Mouse (Mus musculus) heart, embryonic 11.5 days (tissue): ENCODE measurements around the gene Gm9747. TPM values are rescaled to one million over a fixed set of nuclear protein-coding genes. Genes with fewer than 3 reads are reported as not detected.

Experiments used
- ATAC-seq: fragments of 200-750 bp; cut with Nextera tagmentation; replicated peaks from 2 replicates; pipeline ENCODE4 v1.8.0; 2017; ENCODE audit warnings: moderate library complexity; ENCODE audit not compliant: insufficient number of reproducible peaks, low FRiP score, low TSS enrichment
- H3K27ac ChIP-seq: fragments of 300-500 bp; sonication (generic); 2 replicates; pipeline ENCODE4 v1.5.1; 2014; ENCODE audit warnings: mild to moderate bottlenecking, low read depth, low read length
- H3K27me3 ChIP-seq: fragments of 300-500 bp; sonication (generic); 2 replicates; pipeline ENCODE4 v1.6.1; 2014; ENCODE audit warnings: mild to moderate bottlenecking, low read length, mixed read lengths; ENCODE audit not compliant: control insufficient read depth, insufficient read depth
- H3K36me3 ChIP-seq: fragments of 300-500 bp; sonication (generic); 2 replicates; pipeline ENCODE4 v1.6.1; 2014; ENCODE audit warnings: mild to moderate bottlenecking, low read length, moderate library complexity, mixed read lengths; ENCODE audit not compliant: control insufficient read depth, insufficient read depth
- H3K4me1 ChIP-seq: fragments of 300-500 bp; sonication (generic); 2 replicates; pipeline ENCODE4 v1.6.1; 2014; ENCODE audit warnings: low read length; ENCODE audit not compliant: control insufficient read depth, insufficient read depth
- H3K4me2 ChIP-seq: fragments of 300-500 bp; sonication (generic); 2 replicates; pipeline ENCODE4 v1.6.1; 2014; ENCODE audit warnings: mild to moderate bottlenecking, moderate library complexity
- H3K4me3 ChIP-seq: fragments of 300-500 bp; sonication (generic); 2 replicates; pipeline ENCODE4 v1.5.1; 2014; ENCODE audit warnings: low read depth, low read length
- H3K9ac ChIP-seq: fragments of 300-500 bp; sonication (generic); 2 replicates; pipeline ENCODE4 v1.6.1; 2014; ENCODE audit warnings: mild to moderate bottlenecking, low read depth, low read length, moderate library complexity
- H3K9me3 ChIP-seq: fragments of 300-500 bp; sonication (generic); replicated peaks from 2 replicates; pipeline ENCODE4 v1.6.1; 2016; ENCODE audit warnings: low read length; ENCODE audit not compliant: control insufficient read depth
- WGBS: fragments of 180-500 bp; shearing (Covaris S2); extraction: QIAGEN DNeasy Blood & Tissue Kit; methylation state at CpG from one replicate; pipeline ENCODE4 v1.1.7; 2014; ENCODE audit not compliant: insufficient replicate concordance; 5-methylcytosine and 5-hydroxymethylcytosine counted together
- polyA plus RNA-seq: library from polyadenylated mRNA; unstranded; fragments of >200 nt; fragmentation: Nextera tagmentation; extraction: Ambion mirVana; gene quantifications from 2 replicates; pipeline ENCODE4 v1.2.1, GENCODE M21; 2014

Gm9747 gene
- polyA plus RNA-seq, 1 experiment from 2014 or later = 33.1 TPM

DNA sequence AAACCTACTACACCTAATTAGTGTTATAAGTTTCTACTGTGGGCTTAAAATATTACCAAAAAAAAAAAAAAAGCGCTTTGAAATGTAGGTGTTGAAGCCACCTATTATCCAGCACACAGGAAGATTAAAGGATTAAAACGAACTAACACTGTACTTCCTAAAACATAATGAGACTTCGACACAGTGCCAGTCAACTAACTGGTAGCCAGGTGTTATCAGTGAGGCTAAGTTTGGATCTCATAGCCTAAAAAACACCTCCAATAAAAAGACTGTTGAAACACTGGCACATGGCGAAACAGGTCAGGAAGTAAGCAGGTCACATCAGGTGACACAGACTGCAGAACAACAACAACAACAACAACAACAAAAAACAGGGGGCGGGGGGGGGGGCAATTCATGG, 28.7 kb downstream of the Gm9747 start:
- Histone ChIP-seq H3K4me1 (peaks cover 12% of the 10 kb centered on the region; the same call in 1 of the 2 replicates), H3K9me3 (no peaks in the 10 kb centered on the region), H3K27me3 (no peaks in the 10 kb centered on the region), H3K27ac (no peak overlapping the region), H3K36me3 (no peaks in the 10 kb centered on the region), H3K4me2 (no peak overlapping the region), H3K9ac (no peak overlapping the region), H3K4me3 (no peak overlapping the region)
- ATAC-seq = no peak
- WGBS = 75% methylated on average over 5 of the region's 5 CpGs

DNA sequence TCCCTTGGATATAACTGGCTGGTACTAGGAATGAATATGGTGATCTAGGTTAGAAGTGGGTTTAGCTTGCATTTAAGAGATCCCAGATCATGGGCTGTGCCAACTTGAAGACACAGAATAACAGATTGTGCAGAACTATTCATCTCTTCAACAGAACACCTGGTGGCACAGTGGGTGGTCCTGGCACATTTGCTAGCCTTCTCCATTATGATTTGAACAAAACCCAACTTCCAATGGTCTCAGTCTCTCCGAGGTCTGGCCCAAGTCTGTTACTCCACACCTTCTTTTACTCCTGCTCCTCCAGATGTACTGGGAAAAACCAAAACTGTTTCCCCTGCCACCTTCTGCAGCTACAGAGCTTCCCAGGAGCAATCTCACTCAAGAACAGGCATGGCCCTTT, 29.4 kb downstream of the Gm9747 start:
- WGBS = 88% methylated on average over 1 of the region's 1 CpGs
- Histone ChIP-seq H3K4me3 (no peak overlapping the region), H3K4me2 (no peak overlapping the region), H3K9me3 (no peaks in the 10 kb centered on the region), H3K9ac (no peak overlapping the region), H3K27me3 (no peaks in the 10 kb centered on the region), H3K27ac (no peak overlapping the region), H3K36me3 (no peaks in the 10 kb centered on the region), H3K4me1 (peaks cover 13% of the 10 kb centered on the region; the same call in 1 of the 2 replicates)
- no peak for ATAC-seq

DNA sequence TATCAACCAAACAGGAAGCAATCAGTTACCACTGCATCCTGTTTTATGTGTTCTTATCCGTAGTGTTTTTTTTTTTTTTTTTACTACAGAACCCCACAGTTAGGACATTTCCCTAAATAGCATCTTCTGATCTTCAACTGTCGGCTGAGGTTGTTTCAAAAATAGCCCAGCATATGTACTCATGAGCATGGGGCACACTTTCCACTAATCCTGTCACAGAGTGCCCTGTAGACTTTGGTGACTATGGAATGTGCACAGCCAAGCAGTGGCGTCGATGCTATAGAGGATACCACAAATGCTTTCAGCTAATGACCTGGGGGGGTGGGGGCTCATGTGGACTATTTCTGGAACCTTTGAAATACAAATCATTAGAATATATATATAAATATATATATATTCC, 34.6 kb downstream of the Gm9747 start:
- H3K27ac ChIP-seq = peak overlapping the region; percentile 22; the same call in 1 of the 2 replicates
- H3K9ac ChIP-seq = no peak overlapping the region
- WGBS = 27% methylated on average over 4 of the region's 4 CpGs
- H3K27me3 ChIP-seq = no peaks in the 10 kb centered on the region
- no peaks in the 10 kb centered on the region for H3K9me3 ChIP-seq
- ATAC-seq = 0 out of 2 replicates have a peak, but pooled peaks have one; percentile 55
- H3K4me2 ChIP-seq = peak overlapping the region; percentile 5; the same call in 1 of the 2 replicates
- H3K4me1 ChIP-seq = peaks cover 4% of the 10 kb centered on the region; the same call in 1 of the 2 replicates
- H3K36me3 ChIP-seq = no peaks in the 10 kb centered on the region
- H3K4me3 ChIP-seq = no peak overlapping the region

DNA sequence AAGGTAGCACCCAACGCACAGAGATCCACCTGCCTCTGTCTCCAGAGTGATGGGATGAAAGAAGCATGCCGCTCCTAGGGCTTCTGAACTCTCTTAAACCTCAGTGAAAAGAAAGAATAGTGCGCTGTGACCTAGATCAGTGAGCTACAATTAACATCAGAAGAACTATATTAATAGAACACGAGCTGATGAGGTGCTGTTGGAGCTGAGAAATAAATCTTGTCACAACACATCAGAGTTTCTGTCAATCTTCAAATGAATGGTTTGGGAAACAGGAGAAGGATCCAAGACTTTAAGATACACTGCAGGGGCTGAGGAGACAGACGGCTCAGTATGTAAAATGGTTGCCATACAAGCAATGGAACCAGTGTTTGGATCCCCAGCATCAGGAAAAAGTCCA, 39.3 kb downstream of the Gm9747 start:
- H3K27me3 ChIP-seq = no peaks in the 10 kb centered on the region

DNA sequence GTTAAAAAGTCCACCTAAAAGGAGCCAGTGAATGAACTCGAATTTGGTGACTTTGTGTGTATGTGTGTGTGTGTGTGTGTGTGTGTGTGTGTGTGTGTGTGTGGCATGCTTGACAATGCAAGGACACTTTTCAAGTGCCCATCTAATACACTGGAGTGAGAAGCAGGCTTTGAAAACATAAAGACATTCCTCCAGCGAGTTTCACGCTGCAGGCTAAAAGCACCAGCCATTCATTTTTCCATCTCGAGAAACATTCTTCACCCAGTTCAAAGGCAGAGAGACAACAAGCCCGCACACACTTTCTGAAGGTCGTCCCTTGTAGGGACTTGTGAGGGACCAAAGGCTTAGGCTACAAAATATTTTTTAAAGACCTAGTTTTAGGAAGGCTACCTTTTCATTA, 40.6 kb downstream of the Gm9747 start:
- Histone ChIP-seq H3K36me3 (no peaks in the 10 kb centered on the region), H3K4me3 (no peak overlapping the region), H3K27ac (peak overlapping the region; percentile 54; the same call in 1 of the 2 replicates), H3K27me3 (no peaks in the 10 kb centered on the region), H3K4me1 (peaks cover 14% of the 10 kb centered on the region), H3K9ac (no peak overlapping the region), H3K4me2 (no peak overlapping the region), H3K9me3 (no peaks in the 10 kb centered on the region)
- no peak for ATAC-seq
- 43% methylated on average over 6 of the region's 6 CpGs for WGBS

More for the DNA sequence above, 39.3 kb downstream of the Gm9747 start:
- no peaks in the 10 kb centered on the region for H3K36me3 ChIP-seq
- no peak for ATAC-seq
- H3K4me1 ChIP-seq = peaks cover 15% of the 10 kb centered on the region
- WGBS = 82% methylated on average over 5 of the region's 5 CpGs
- H3K9me3 ChIP-seq = no peaks in the 10 kb centered on the region
- no peak overlapping the region for H3K27ac ChIP-seq
- H3K4me2 ChIP-seq = no peak overlapping the region
- H3K9ac ChIP-seq = no peak overlapping the region
- H3K4me3 ChIP-seq = no peak overlapping the region

DNA sequence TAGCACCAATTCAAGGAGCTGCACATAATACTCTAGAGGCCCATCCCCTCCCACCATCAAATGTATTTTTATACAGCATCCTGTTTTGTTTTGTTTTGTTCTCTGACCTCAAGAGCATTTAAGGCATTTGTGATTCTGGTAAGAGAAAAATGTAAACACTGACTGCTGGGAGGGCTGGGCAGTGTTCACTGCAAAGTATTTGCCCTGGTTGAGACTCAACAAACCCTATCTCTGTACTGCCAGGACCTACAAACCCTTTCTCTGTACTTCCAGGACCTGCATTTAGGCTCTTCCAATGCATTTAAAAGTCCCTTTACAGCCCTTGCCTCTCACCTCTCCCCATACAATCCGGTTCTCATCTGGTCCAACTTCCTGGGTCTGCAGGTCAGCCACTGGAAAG, 41.4 kb downstream of the Gm9747 start:
- no peaks in the 10 kb centered on the region for H3K27me3 ChIP-seq
- H3K9me3 ChIP-seq = no peaks in the 10 kb centered on the region
- peak overlapping the region; percentile 17; the same call in 1 of the 2 replicates for H3K9ac ChIP-seq
- no peak overlapping the region for H3K4me3 ChIP-seq
- no peak overlapping the region; the same call in 1 of the 2 replicates for H3K4me2 ChIP-seq
- H3K36me3 ChIP-seq = no peaks in the 10 kb centered on the region
- peaks cover 14% of the 10 kb centered on the region for H3K4me1 ChIP-seq
- H3K27ac ChIP-seq = no peak overlapping the region; the same call in 1 of the 2 replicates
- no peak for ATAC-seq
- 58% methylated on average over 1 of the region's 1 CpGs for WGBS

DNA sequence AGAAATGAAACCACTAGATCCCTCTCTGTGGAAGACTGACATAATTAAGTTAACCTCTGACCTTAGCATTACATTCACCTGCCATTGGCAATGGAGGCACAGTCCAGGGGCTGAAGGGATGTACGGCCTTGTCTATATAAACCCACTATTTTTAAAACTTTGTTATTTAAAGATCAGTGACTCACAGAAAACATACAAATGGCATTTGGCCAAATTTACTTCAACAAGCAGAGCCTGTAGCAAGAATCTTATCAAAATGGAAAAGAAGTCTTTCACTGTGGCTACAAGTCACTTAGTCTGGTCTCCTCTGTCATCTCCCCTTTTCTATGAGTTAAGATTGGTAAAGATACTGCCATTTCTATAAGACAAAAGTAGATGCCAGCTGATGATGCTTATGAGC, 46.9 kb downstream of the Gm9747 start:
- Histone ChIP-seq H3K4me3 (no peak overlapping the region), H3K9me3 (no peaks in the 10 kb centered on the region), H3K36me3 (no peaks in the 10 kb centered on the region), H3K9ac (no peak overlapping the region), H3K27me3 (no peaks in the 10 kb centered on the region), H3K4me1 (peaks cover 17% of the 10 kb centered on the region; the same call in 1 of the 2 replicates), H3K27ac (no peak overlapping the region), H3K4me2 (no peak overlapping the region)
- 31% methylated on average over 1 of the region's 1 CpGs for WGBS
- ATAC-seq = no peak

DNA sequence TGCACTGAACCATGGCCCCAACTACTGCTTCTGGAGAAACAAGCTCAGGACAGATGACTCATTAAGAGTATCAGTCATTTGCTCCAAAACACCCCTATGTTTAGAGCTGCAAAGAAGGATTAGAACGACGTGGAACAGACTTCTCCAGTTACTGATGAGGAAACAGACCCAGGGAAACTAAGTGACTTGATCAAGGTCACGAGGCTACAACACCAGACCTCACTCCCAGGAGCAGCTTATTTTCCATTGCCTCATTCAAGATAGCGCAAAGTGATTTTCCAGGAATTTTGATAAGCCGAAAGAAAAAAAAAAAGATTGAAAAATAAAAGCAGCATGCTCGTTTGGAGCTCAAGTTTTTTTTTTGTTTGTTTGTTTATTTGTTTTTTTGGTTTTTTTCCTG, 48.9 kb downstream of the Gm9747 start:
- H3K27ac ChIP-seq = peak overlapping the region; percentile 57
- H3K9ac ChIP-seq = no peak overlapping the region
- no peak for ATAC-seq
- no peak overlapping the region for H3K4me2 ChIP-seq
- H3K4me1 ChIP-seq = peaks cover 12% of the 10 kb centered on the region; the same call in 1 of the 2 replicates
- no peaks in the 10 kb centered on the region for H3K27me3 ChIP-seq
- 42% methylated on average over 6 of the region's 6 CpGs for WGBS
- no peaks in the 10 kb centered on the region for H3K36me3 ChIP-seq
- no peaks in the 10 kb centered on the region for H3K9me3 ChIP-seq
- no peak overlapping the region for H3K4me3 ChIP-seq

DNA sequence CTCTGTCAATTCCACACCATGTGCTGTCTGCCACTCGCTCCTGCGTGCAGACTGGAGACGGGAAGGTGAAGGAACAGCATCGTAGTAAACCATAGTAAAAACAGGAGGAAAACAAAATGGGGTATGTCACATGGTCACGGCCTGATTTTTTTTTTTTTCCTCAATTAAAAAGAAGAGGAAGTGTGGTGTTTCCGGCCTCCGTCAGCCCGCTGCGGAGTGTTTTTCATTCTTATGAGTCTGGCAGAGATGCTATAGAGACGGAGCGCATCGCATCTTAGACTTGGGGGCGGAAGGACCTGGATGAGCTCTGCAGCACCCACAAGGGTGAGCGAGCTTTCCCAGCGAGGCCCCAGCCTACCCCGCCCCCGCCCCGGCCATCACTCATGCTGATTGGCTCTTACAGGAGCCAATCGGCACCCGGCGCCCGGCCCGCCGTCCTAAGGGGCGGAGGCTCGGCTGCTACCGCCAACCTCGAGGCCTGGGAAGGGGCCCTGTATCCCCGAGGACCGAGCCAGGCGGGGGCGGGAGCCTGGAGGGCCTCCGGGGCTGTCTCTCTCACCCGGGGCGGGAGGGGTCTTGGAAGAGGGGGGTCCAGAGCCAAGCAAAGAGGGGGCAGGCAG, 50.2 kb downstream of the Gm9747 start:
- Histone ChIP-seq H3K36me3 (no peaks in the 10 kb centered on the region; the same call in 1 of the 2 replicates), H3K27me3 (no peaks in the 10 kb centered on the region), H3K27ac (peak overlapping the region; percentile 97), H3K9me3 (no peaks in the 10 kb centered on the region), H3K4me3 (peak overlapping the region; percentile 76), H3K9ac (peak overlapping the region; percentile 80), H3K4me2 (peak overlapping the region; percentile 81), H3K4me1 (peaks cover 18% of the 10 kb centered on the region; the same call in 1 of the 2 replicates)
- WGBS = 2% methylated on average over 35 of the region's 35 CpGs
- peak; percentile 97 for ATAC-seq
